In the genomic region with DNA sequence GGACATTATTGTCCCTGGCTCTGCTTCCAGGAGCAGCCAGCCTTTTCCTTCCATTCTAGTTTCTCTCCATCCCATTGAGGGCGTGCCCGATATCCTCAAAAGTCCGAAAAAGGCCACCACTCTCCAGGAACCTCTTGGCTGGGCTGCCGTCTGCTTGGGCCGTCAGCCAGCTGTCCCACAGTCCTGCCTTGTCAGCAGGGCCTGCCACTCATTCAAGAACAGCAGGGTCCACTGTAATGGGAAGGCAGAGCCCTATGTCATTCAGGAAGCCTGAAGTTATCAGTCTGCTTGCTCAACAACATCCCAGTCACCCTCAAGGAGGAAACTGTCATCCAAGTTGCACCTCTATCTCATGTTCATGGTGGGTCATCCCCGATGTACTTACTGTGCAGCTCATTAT, we compare ENCODE assay signal across 11 mouse cellular contexts.
A peak's percentile ranks its signal among the peaks of the same experiment; 100 is the strongest.
DNase-seq lines count a peak whose midpoint lies in the region; ATAC-seq and TF ChIP-seq lines count a peak whose summit lies in the region.
"Had no signal": no experiment of that assay in that cellular context is flagged by ENCODE, and none has a peak within 500 bp of the region (broad histone marks: within the 10 kb centered on the region; RNA-seq: fewer than 3 reads in every experiment).

No protein-coding gene starts in this region.

- H3K36me3 ChIP-seq in hindbrain, embryonic 15.5 days = no peaks in the 10 kb centered on the region
- no peaks in the 10 kb centered on the region for H3K36me3 ChIP-seq in hindbrain, embryonic 11.5 days (ENCODE audit: control insufficient read depth, insufficient read depth, low read length)
- H3K36me3 ChIP-seq in midbrain, postnatal 0 days (ENCODE audit: insufficient read depth, low read length) = no peaks in the 10 kb centered on the region
- H3K36me3 ChIP-seq in midbrain, embryonic 13.5 days = no peaks in the 10 kb centered on the region
- H3K36me3 ChIP-seq in heart, embryonic 12.5 days = no peaks in the 10 kb centered on the region
- no peaks in the 10 kb centered on the region for H3K36me3 ChIP-seq in forebrain, embryonic 14.5 days (ENCODE audit: control insufficient read depth, insufficient read depth, low read length)

- no peak overlapping the region for H3K4me2 ChIP-seq in hindbrain, embryonic 15.5 days
- H3K4me2 ChIP-seq in hindbrain, embryonic 11.5 days (replicated peaks; ENCODE audit: low read depth, low read length) = no peak overlapping the region
- H3K4me2 ChIP-seq in midbrain, postnatal 0 days (ENCODE audit: low read depth, low read length, poor library complexity, severe bottlenecking) = no peak overlapping the region
- no peak overlapping the region for H3K4me2 ChIP-seq in midbrain, embryonic 13.5 days (replicated peaks)
- H3K4me2 ChIP-seq in heart, embryonic 12.5 days = no peak overlapping the region
- no peak overlapping the region for H3K4me2 ChIP-seq in forebrain, embryonic 14.5 days (ENCODE audit: low read length)

- 69% methylated on average over 6 of the region's 6 CpGs for WGBS in hindbrain, embryonic 15.5 days
- 74% methylated on average over 6 of the region's 6 CpGs for WGBS in hindbrain, embryonic 11.5 days
- 66% methylated on average over 6 of the region's 6 CpGs for WGBS in midbrain, postnatal 0 days
- WGBS in midbrain, embryonic 13.5 days = 87% methylated on average over 6 of the region's 6 CpGs
- WGBS in heart, embryonic 12.5 days = 37% methylated on average over 6 of the region's 6 CpGs
- 78% methylated on average over 6 of the region's 6 CpGs for WGBS in forebrain, embryonic 14.5 days

- H3K27me3 ChIP-seq in hindbrain, embryonic 15.5 days = no peaks in the 10 kb centered on the region
- H3K27me3 ChIP-seq in hindbrain, embryonic 11.5 days (ENCODE audit: control insufficient read depth, insufficient read depth, low read length) = no peaks in the 10 kb centered on the region
- no peaks in the 10 kb centered on the region for H3K27me3 ChIP-seq in midbrain, postnatal 0 days (ENCODE audit: insufficient read depth, low read length)
- no peaks in the 10 kb centered on the region for H3K27me3 ChIP-seq in midbrain, embryonic 13.5 days
- H3K27me3 ChIP-seq in heart, embryonic 12.5 days (replicated peaks) = no peaks in the 10 kb centered on the region
- H3K27me3 ChIP-seq in forebrain, embryonic 14.5 days (replicated peaks; ENCODE audit: control insufficient read depth, insufficient read depth, low read length) = no peaks in the 10 kb centered on the region

- TF ChIP-seq CTCF in midbrain, postnatal 0 days (IDR thresholded peaks at IDR 0.05) = no peak

- H3K4me1 ChIP-seq in hindbrain, embryonic 15.5 days (replicated peaks) = 0 out of 2 replicates have a peak, but pooled peaks cover 8% of the 10 kb centered on the region
- H3K4me1 ChIP-seq in hindbrain, embryonic 11.5 days (replicated peaks; ENCODE audit: control insufficient read depth, insufficient read depth, low read length) = no peaks in the 10 kb centered on the region
- no peaks in the 10 kb centered on the region for H3K4me1 ChIP-seq in midbrain, postnatal 0 days (ENCODE audit: insufficient read depth, low read length)
- no peaks in the 10 kb centered on the region for H3K4me1 ChIP-seq in midbrain, embryonic 13.5 days (replicated peaks)
- H3K4me1 ChIP-seq in heart, embryonic 12.5 days (replicated peaks) = peaks cover 31% of the 10 kb centered on the region
- H3K4me1 ChIP-seq in forebrain, embryonic 14.5 days (ENCODE audit: control insufficient read depth, insufficient read depth, low read length) = no peaks in the 10 kb centered on the region

- H3K4me3 ChIP-seq in hindbrain, embryonic 15.5 days = no peak overlapping the region
- H3K4me3 ChIP-seq in hindbrain, embryonic 11.5 days (ENCODE audit: low read depth, low read length) = no peak overlapping the region
- H3K4me3 ChIP-seq in midbrain, postnatal 0 days (ENCODE audit: low read depth, low read length) = no peak overlapping the region
- H3K4me3 ChIP-seq in midbrain, embryonic 13.5 days (replicated peaks) = no peak overlapping the region
- no peak overlapping the region for H3K4me3 ChIP-seq in heart, embryonic 12.5 days
- no peak overlapping the region for H3K4me3 ChIP-seq in forebrain, embryonic 14.5 days (ENCODE audit: low read depth, low read length)

- DNase-seq in hindbrain, embryonic 11.5 days (ENCODE audit: low spot score) = no peak
- peak; percentile 14 for DNase-seq in midbrain, postnatal 0 days (ENCODE audit: low spot score)
- no peak for DNase-seq in ovary, adult 18-20 months (ENCODE audit: low spot score)
- DNase-seq in forebrain, embryonic 14.5 days (ENCODE audit: low spot score) = no peak
- DNase-seq: forebrain, postnatal 0 days; kidney, adult 11 months; midbrain, embryonic 14.5 days had no signal

- ATAC-seq in hindbrain, embryonic 15.5 days (ENCODE audit: low FRiP score, low read depth) = peak; percentile 48; the same call in 1 of the 2 replicates
- no peak for ATAC-seq in hindbrain, embryonic 11.5 days (ENCODE audit: low FRiP score)
- no peak for ATAC-seq in midbrain, postnatal 0 days (ENCODE audit: low FRiP score)
- no peak for ATAC-seq in midbrain, embryonic 13.5 days
- 0 out of 2 replicates have a peak, but pooled peaks have one; percentile 61 for ATAC-seq in heart, embryonic 12.5 days (ENCODE audit: insufficient number of reproducible peaks, low FRiP score)
- ATAC-seq in megakaryocyte progenitor cell, adult 5-6 weeks (replicated peaks; ENCODE audit: poor library complexity) = peak; percentile 74
- ATAC-seq in forebrain, embryonic 14.5 days = no peak
- ATAC-seq: forebrain, postnatal 0 days had no signal

- H3K9me3 ChIP-seq in hindbrain, embryonic 15.5 days = no peaks in the 10 kb centered on the region
- no peaks in the 10 kb centered on the region for H3K9me3 ChIP-seq in hindbrain, embryonic 11.5 days (ENCODE audit: control insufficient read depth, low read length)
- H3K9me3 ChIP-seq in midbrain, postnatal 0 days (ENCODE audit: low read length) = no peaks in the 10 kb centered on the region
- H3K9me3 ChIP-seq in midbrain, embryonic 13.5 days = no peaks in the 10 kb centered on the region
- H3K9me3 ChIP-seq in heart, embryonic 12.5 days (replicated peaks) = no peaks in the 10 kb centered on the region
- no peaks in the 10 kb centered on the region for H3K9me3 ChIP-seq in forebrain, embryonic 14.5 days (replicated peaks; ENCODE audit: control insufficient read depth, low read length)

- no peak overlapping the region for H3K9ac ChIP-seq in hindbrain, embryonic 15.5 days
- H3K9ac ChIP-seq in hindbrain, embryonic 11.5 days (ENCODE audit: low read depth, low read length) = no peak overlapping the region
- H3K9ac ChIP-seq in midbrain, postnatal 0 days (replicated peaks; ENCODE audit: low read length, poor library complexity, severe bottlenecking) = no peak overlapping the region
- H3K9ac ChIP-seq in midbrain, embryonic 13.5 days (replicated peaks) = no peak overlapping the region
- H3K9ac ChIP-seq in heart, embryonic 12.5 days = no peak overlapping the region
- H3K9ac ChIP-seq in forebrain, embryonic 14.5 days (ENCODE audit: low read length) = no peak overlapping the region
- H3K9ac ChIP-seq: forebrain, postnatal 0 days had no signal

- H3K27ac ChIP-seq in hindbrain, embryonic 15.5 days (replicated peaks) = no peak overlapping the region
- no peak overlapping the region for H3K27ac ChIP-seq in hindbrain, embryonic 11.5 days (ENCODE audit: low read depth, low read length)
- no peak overlapping the region for H3K27ac ChIP-seq in midbrain, postnatal 0 days (ENCODE audit: low read depth, low read length)
- H3K27ac ChIP-seq in midbrain, embryonic 13.5 days = no peak overlapping the region
- no peak overlapping the region for H3K27ac ChIP-seq in heart, embryonic 12.5 days (ENCODE audit: poor library complexity, severe bottlenecking)
- H3K27ac ChIP-seq in forebrain, embryonic 14.5 days (ENCODE audit: low read depth, low read length) = no peak overlapping the region

Comparison
In these comparisons a context has a peak if more than half of its experiments do, and no peak if none do; other contexts are left out.
1. ATAC-seq: peak in hindbrain, embryonic 15.5 days (single experiment), heart, embryonic 12.5 days (single experiment) and megakaryocyte progenitor cell, adult 5-6 weeks (single experiment); none in hindbrain, embryonic 11.5 days (single experiment), midbrain, postnatal 0 days (single experiment), midbrain, embryonic 13.5 days (single experiment) and forebrain, embryonic 14.5 days (single experiment).